Mouse (Mus musculus): ENCODE results near the gene Mansc4.

DNA sequence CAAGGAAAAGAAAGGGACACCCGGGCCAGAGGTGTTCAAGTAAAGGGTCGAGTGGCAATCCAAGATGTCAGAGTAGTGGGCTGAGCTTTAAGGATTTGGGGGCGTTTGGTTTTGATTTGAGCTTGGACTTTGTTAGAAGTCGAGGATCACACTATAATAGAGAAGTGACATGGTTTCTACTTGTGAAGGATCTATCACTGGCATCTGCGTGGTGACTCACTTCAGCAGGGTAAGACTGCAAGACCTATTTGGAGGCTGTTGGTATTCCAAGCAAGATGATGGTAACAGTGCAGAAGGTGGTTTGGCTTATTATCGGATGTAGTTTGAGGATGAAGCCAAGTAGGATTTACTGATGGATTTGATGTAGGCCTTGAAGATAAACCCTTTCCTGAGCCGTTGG, 43.2 kb downstream of the Mansc4 start:
- TF ChIP-seq CTCF (IDR thresholded peaks at IDR 0.05; ENCODE audit: low read depth, low read length) (no peak), POLR2A (IDR thresholded peaks at IDR 0.05; ENCODE audit: borderline replicate concordance, low read depth, low read length) (no peak)
